Mouse (Mus musculus): Measurements from ENCODE around the gene Znfx1.
A peak's percentile ranks its signal among the peaks of the same experiment; 100 is the strongest.

Gene Znfx1

GRCm38 (mm10) chr2:167062965-167063880 is at the start of gene Znfx1:
Znfx1 (minus strand) TSS chr2:167063015.
- peak; percentile 98 for DNase-seq (ENCODE audit: low read depth)

GRCm38 (mm10) chr2:167112259-167112658 is 49.4 kb upstream of the Znfx1 start:
- no peak for DNase-seq (ENCODE audit: low read depth)

- no peak for DNase-seq (ENCODE audit: low read depth)
These were observed 46.7 kb upstream of the Znfx1 start for GRCm38 (mm10) chr2:167109506-167109905.

- no peak for DNase-seq (ENCODE audit: low read depth)
These were observed 40.7 kb upstream of the Znfx1 start for GRCm38 (mm10) chr2:167103546-167103945.

GRCm38 (mm10) chr2:167101743-167102441 is 39.1 kb upstream of the Znfx1 start:
- no peak for DNase-seq (ENCODE audit: low read depth)

- no peak for DNase-seq (ENCODE audit: low read depth)
These were observed 31.9 kb upstream of the Znfx1 start for GRCm38 (mm10) chr2:167094688-167095087.

GRCm38 (mm10) chr2:167093171-167093900 is 30.5 kb upstream of the Znfx1 start:
- DNase-seq (ENCODE audit: low read depth): no peak

GRCm38 (mm10) chr2:167090271-167090670 is 27.5 kb upstream of the Znfx1 start:
- no peak for DNase-seq (ENCODE audit: low read depth)

GRCm38 (mm10) chr2:167086836-167087235 is 24.0 kb upstream of the Znfx1 start:
- no peak for DNase-seq (ENCODE audit: low read depth)

GRCm38 (mm10) chr2:167086092-167086491 is 23.3 kb upstream of the Znfx1 start:
- no peak for DNase-seq (ENCODE audit: low read depth)

GRCm38 (mm10) chr2:167081639-167082038 is 18.8 kb upstream of the Znfx1 start:
- no peak for DNase-seq (ENCODE audit: low read depth)

- no peak for DNase-seq (ENCODE audit: low read depth)
These were observed 18.3 kb upstream of the Znfx1 start for GRCm38 (mm10) chr2:167081135-167081534.

- DNase-seq (ENCODE audit: low read depth): no peak
These were observed 17.6 kb upstream of the Znfx1 start for GRCm38 (mm10) chr2:167080387-167080786.

- peak; percentile 55 for DNase-seq (ENCODE audit: low read depth)
These were observed 16.9 kb upstream of the Znfx1 start for GRCm38 (mm10) chr2:167079535-167080257.

GRCm38 (mm10) chr2:167078931-167079495 is 16.2 kb upstream of the Znfx1 start:
- peak; percentile 68 for DNase-seq (ENCODE audit: low read depth)

- no peak for DNase-seq (ENCODE audit: low read depth)
These were observed 15.7 kb upstream of the Znfx1 start for GRCm38 (mm10) chr2:167078486-167078885.

- no peak for DNase-seq (ENCODE audit: low read depth)
These were observed 14.6 kb upstream of the Znfx1 start for GRCm38 (mm10) chr2:167077199-167077962.

- DNase-seq (ENCODE audit: low read depth): no peak
These were observed 13.9 kb upstream of the Znfx1 start for GRCm38 (mm10) chr2:167076759-167077158.

- no peak for DNase-seq (ENCODE audit: low read depth)
These were observed 13.5 kb upstream of the Znfx1 start for GRCm38 (mm10) chr2:167076352-167076751.

- DNase-seq (ENCODE audit: low read depth): no peak
These were observed 11.8 kb upstream of the Znfx1 start for GRCm38 (mm10) chr2:167074587-167074986.
